Mouse (Mus musculus): ENCODE results near the gene Mmp23. TPM values are rescaled to one million over a fixed set of nuclear protein-coding genes. Genes with fewer than 3 reads are reported as not detected.

Gene Mmp23
- polyA plus RNA-seq, 1 experiment from 2014 or later = 46.2 TPM

GRCm38 (mm10) chr4:155658961-155659360 lies 5.8 kb upstream of the Mmp23 start:
- TF ChIP-seq CTCF (IDR thresholded peaks at IDR 0.05) = no peak
- TF ChIP-seq EP300 (IDR thresholded peaks at IDR 0.05) = no peak
- Histone ChIP-seq H3K4me1 (ENCODE audit: insufficient read depth, low read depth, low read length) (peaks cover 8% of the 10 kb centered on the region), H3K9me3 (ENCODE audit: low read length) (no peaks in the 10 kb centered on the region), H3K4me3 (ENCODE audit: low read depth, low read length) (no peak overlapping the region), H3K4me2 (replicated peaks; ENCODE audit: low read depth, low read length) (no peak overlapping the region), H3K27me3 (replicated peaks; ENCODE audit: insufficient read depth, low read length) (0 out of 2 replicates have a peak, but pooled peaks cover under 1% of the 10 kb centered on the region), H3K9ac (replicated peaks; ENCODE audit: low read depth) (no peak overlapping the region), H3K27ac (ENCODE audit: low read length) (no peak overlapping the region), H3K36me3 (ENCODE audit: insufficient read depth, low read length) (no peaks in the 10 kb centered on the region)
- ATAC-seq = no peak
- DNase-seq (ENCODE audit: low spot score) = no peak
- WGBS = 92% methylated on average over 10 of the region's 10 CpGs

- H3K4me3 ChIP-seq (ENCODE audit: low read depth, low read length) = no peak overlapping the region
- no peaks in the 10 kb centered on the region for H3K9me3 ChIP-seq (ENCODE audit: low read length)
- H3K4me1 ChIP-seq (ENCODE audit: insufficient read depth, low read depth, low read length) = peaks cover 23% of the 10 kb centered on the region
- ATAC-seq = no peak
- no peak for TF ChIP-seq EP300 (IDR thresholded peaks at IDR 0.05)
- no peak for TF ChIP-seq CTCF (IDR thresholded peaks at IDR 0.05)
- H3K4me2 ChIP-seq (replicated peaks; ENCODE audit: low read depth, low read length) = no peak overlapping the region
- 92% methylated on average over 13 of the region's 13 CpGs for WGBS
- no peak overlapping the region for H3K9ac ChIP-seq (replicated peaks; ENCODE audit: low read depth)
- H3K27ac ChIP-seq (ENCODE audit: low read length) = no peak overlapping the region
- no peak for DNase-seq (ENCODE audit: low spot score)
- 0 out of 2 replicates have a peak, but pooled peaks cover 4% of the 10 kb centered on the region for H3K27me3 ChIP-seq (replicated peaks; ENCODE audit: insufficient read depth, low read length)
- no peaks in the 10 kb centered on the region for H3K36me3 ChIP-seq (ENCODE audit: insufficient read depth, low read length)
Measured at GRCm38 (mm10) chr4:155656214-155656751, 3.1 kb upstream of the Mmp23 start.

GRCm38 (mm10) chr4:155654456-155655298 lies 1.5 kb upstream of the Mmp23 start:
- Histone ChIP-seq H3K27ac (ENCODE audit: low read length) (peak overlapping the region; percentile 51; the same call in 1 of the 2 replicates), H3K36me3 (ENCODE audit: insufficient read depth, low read length) (peaks cover 2% of the 10 kb centered on the region; the same call in 1 of the 2 replicates), H3K4me1 (ENCODE audit: insufficient read depth, low read depth, low read length) (peaks cover 23% of the 10 kb centered on the region), H3K4me2 (replicated peaks; ENCODE audit: low read depth, low read length) (peak overlapping the region; percentile 63), H3K27me3 (replicated peaks; ENCODE audit: insufficient read depth, low read length) (0 out of 2 replicates have a peak, but pooled peaks cover 4% of the 10 kb centered on the region), H3K9ac (replicated peaks; ENCODE audit: low read depth) (no peak overlapping the region; the same call in 1 of the 2 replicates), H3K4me3 (ENCODE audit: low read depth, low read length) (peak overlapping the region; percentile 39), H3K9me3 (ENCODE audit: low read length) (no peaks in the 10 kb centered on the region)
- WGBS = 3% methylated on average over 50 of the region's 52 CpGs
- TF ChIP-seq CTCF (IDR thresholded peaks at IDR 0.05) = no peak; the same call in 1 of the 2 replicates
- TF ChIP-seq EP300 (IDR thresholded peaks at IDR 0.05) = no peak
- ATAC-seq = peak; percentile 59
- DNase-seq (ENCODE audit: low spot score) = peak; percentile 75

DNA sequence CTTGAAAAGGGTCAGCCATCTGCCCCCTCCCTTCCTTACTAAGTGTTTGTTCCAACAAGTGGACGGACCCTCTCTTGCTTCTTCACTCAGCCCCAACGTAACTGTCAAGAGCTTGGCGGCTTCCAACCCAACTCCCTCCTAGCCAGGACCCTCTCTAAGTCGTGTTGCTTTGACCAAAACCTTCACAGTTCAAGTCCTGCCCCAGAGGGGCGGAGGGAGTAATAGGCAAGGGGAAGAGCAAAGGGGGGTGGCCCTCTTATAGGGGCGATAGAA lies 935 bp upstream of the Mmp23 start:
- Histone ChIP-seq H3K9ac (replicated peaks; ENCODE audit: low read depth) (no peak overlapping the region), H3K4me1 (ENCODE audit: insufficient read depth, low read depth, low read length) (peaks cover 23% of the 10 kb centered on the region), H3K9me3 (ENCODE audit: low read length) (no peaks in the 10 kb centered on the region), H3K4me2 (replicated peaks; ENCODE audit: low read depth, low read length) (peak overlapping the region; percentile 63), H3K27me3 (replicated peaks; ENCODE audit: insufficient read depth, low read length) (0 out of 2 replicates have a peak, but pooled peaks cover 4% of the 10 kb centered on the region), H3K27ac (ENCODE audit: low read length) (no peak overlapping the region), H3K36me3 (ENCODE audit: insufficient read depth, low read length) (peaks cover 8% of the 10 kb centered on the region; the same call in 1 of the 2 replicates), H3K4me3 (ENCODE audit: low read depth, low read length) (peak overlapping the region; percentile 39)
- DNase-seq (ENCODE audit: low spot score) (peak; percentile 9), ATAC-seq (no peak)
- WGBS = 0% methylated on average over 6 of the region's 6 CpGs
- no peak for TF ChIP-seq CTCF (IDR thresholded peaks at IDR 0.05)
- TF ChIP-seq EP300 (IDR thresholded peaks at IDR 0.05) = no peak

GRCm38 (mm10) chr4:155653451-155654182 lies 433 bp upstream of the Mmp23 start:
- 0 out of 2 replicates have a peak, but pooled peaks cover 4% of the 10 kb centered on the region for H3K27me3 ChIP-seq (replicated peaks; ENCODE audit: insufficient read depth, low read length)
- H3K9ac ChIP-seq (replicated peaks; ENCODE audit: low read depth) = peak overlapping the region; percentile 9; the same call in 1 of the 2 replicates
- ATAC-seq (no peak), DNase-seq (ENCODE audit: low spot score) (peak; percentile 46)
- TF ChIP-seq CTCF (IDR thresholded peaks at IDR 0.05) (peak; percentile 56), EP300 (IDR thresholded peaks at IDR 0.05) (no peak)
- H3K4me3 ChIP-seq (ENCODE audit: low read depth, low read length) = peak overlapping the region; percentile 33
- H3K9me3 ChIP-seq (ENCODE audit: low read length) = no peaks in the 10 kb centered on the region
- H3K4me1 ChIP-seq (ENCODE audit: insufficient read depth, low read depth, low read length) = peaks cover 23% of the 10 kb centered on the region
- peaks cover 13% of the 10 kb centered on the region; the same call in 1 of the 2 replicates for H3K36me3 ChIP-seq (ENCODE audit: insufficient read depth, low read length)
- H3K27ac ChIP-seq (ENCODE audit: low read length) = no peak overlapping the region
- 1% methylated on average over 31 of the region's 31 CpGs for WGBS
- peak overlapping the region; percentile 63 for H3K4me2 ChIP-seq (replicated peaks; ENCODE audit: low read depth, low read length)

Measured in lung, postnatal 0 days (tissue).